Mouse (Mus musculus): ENCODE results near the gene Nfyc. TPM values are rescaled to one million over a fixed set of nuclear protein-coding genes. Genes with fewer than 3 reads are reported as not detected.

Nfyc gene
- total RNA-seq, 2 experiments from 2014 or later, result 45.1 to 49.4 TPM

GRCm38 (mm10) chr4:120755801-120756200 is 75.6 kb downstream of the Nfyc start:
- no peak for DNase-seq (ENCODE audit: low spot score in 2 of 2)

- peak; percentile 67 to 81 for DNase-seq (ENCODE audit: low spot score in 2 of 2)
Measured at GRCm38 (mm10) chr4:120755299-120755698, 76.1 kb downstream of the Nfyc start.

GRCm38 (mm10) chr4:120749601-120750000 is 81.8 kb downstream of the Nfyc start:
- no peak for DNase-seq (ENCODE audit: low spot score in 2 of 2)

- DNase-seq (ENCODE audit: low spot score in 2 of 2), result no peak
Measured at GRCm38 (mm10) chr4:120747941-120748866, 83.2 kb downstream of the Nfyc start, which contains the start of gene Kcnq4. Gene Kcnq4, minus strand, starts transcription at chr4:120748612.

GRCm38 (mm10) chr4:120747243-120747792 is 84.1 kb downstream of the Nfyc start:
- DNase-seq (ENCODE audit: low spot score in 2 of 2), result peak in 1 of 2 experiments; percentile 25

GRCm38 (mm10) chr4:120746552-120747150 is 84.7 kb downstream of the Nfyc start:
- DNase-seq (ENCODE audit: low spot score in 2 of 2), result peak in 1 of 2 experiments; percentile 22

- no peak for DNase-seq (ENCODE audit: low spot score in 2 of 2)
Measured at GRCm38 (mm10) chr4:120745731-120746551, 85.4 kb downstream of the Nfyc start.

GRCm38 (mm10) chr4:120743636-120744035 is 87.7 kb downstream of the Nfyc start:
- DNase-seq (ENCODE audit: low spot score in 2 of 2), result no peak

GRCm38 (mm10) chr4:120741303-120741702 is 90.1 kb downstream of the Nfyc start:
- DNase-seq (ENCODE audit: low spot score in 2 of 2), result no peak

- DNase-seq (ENCODE audit: low spot score in 2 of 2), result no peak
Measured at GRCm38 (mm10) chr4:120734012-120734622, 97.3 kb downstream of the Nfyc start.

- no peak for DNase-seq (ENCODE audit: low spot score in 2 of 2)
Measured at GRCm38 (mm10) chr4:120732737-120733136, 98.6 kb downstream of the Nfyc start.

- peak; percentile 33 to 52 for DNase-seq (ENCODE audit: low spot score in 2 of 2)
Measured at GRCm38 (mm10) chr4:120731030-120731644, 100.2 kb downstream of the Nfyc start.

- no peak for DNase-seq (ENCODE audit: low spot score in 2 of 2)
Measured at GRCm38 (mm10) chr4:120730574-120730973, 100.8 kb downstream of the Nfyc start.

- DNase-seq (ENCODE audit: low spot score in 2 of 2), result no peak
Measured at GRCm38 (mm10) chr4:120730146-120730545, 101.2 kb downstream of the Nfyc start.

- no peak for DNase-seq (ENCODE audit: low spot score in 2 of 2)
Measured at GRCm38 (mm10) chr4:120729441-120729840, 101.9 kb downstream of the Nfyc start.

GRCm38 (mm10) chr4:120727842-120728241 is 103.5 kb downstream of the Nfyc start:
- DNase-seq (ENCODE audit: low spot score in 2 of 2), result no peak

- DNase-seq (ENCODE audit: low spot score in 2 of 2), result no peak
Measured at GRCm38 (mm10) chr4:120726174-120726573, 105.2 kb downstream of the Nfyc start.

GRCm38 (mm10) chr4:120725516-120726090 is 105.8 kb downstream of the Nfyc start:
- DNase-seq (ENCODE audit: low spot score in 2 of 2), result no peak

GRCm38 (mm10) chr4:120721574-120721973 is 109.8 kb downstream of the Nfyc start:
- no peak for DNase-seq (ENCODE audit: low spot score in 2 of 2)

- no peak for DNase-seq (ENCODE audit: low spot score in 2 of 2)
Measured at GRCm38 (mm10) chr4:120719152-120719551, 112.2 kb downstream of the Nfyc start.

Measured in left cerebral cortex, adult 18-20 months (tissue).